Mouse (Mus musculus): Measurements from ENCODE around the gene Gm44973. TPM values are rescaled to one million over a fixed set of nuclear protein-coding genes. Genes with fewer than 3 reads are reported as not detected.
"Not testable (repeated sequence)": the region's sequence is repeated elsewhere in the genome, so short reads cannot be mapped to it uniquely, and the experiment has no call there.

The Gm44973 gene
- total RNA-seq, 2 experiments from 2014 or later: not detected

GRCm38 (mm10) chr7:5014251-5015117, 812 bp upstream of the Gm44973 start, which contains the start of the genes Zfp524 and Fiz1:
TSS of gene Zfp524 (plus strand) at chr7:5014415.
TSS of gene Fiz1 (minus strand) at chr7:5014697.
- peak; percentile 95 to 99 for DNase-seq
- intact Hi-C loops (cut with DNase I): loop anchor here (2.0 to 5.0 kb wide), 2 partner anchors 33 to 46 kb away; no protein-coding TSS in a partner anchor

- intact Hi-C loops (cut with DNase I): no loop called here
- no peak for DNase-seq
These were observed 761 bp downstream of the Gm44973 start for GRCm38 (mm10) chr7:5016057-5016456.

- intact Hi-C loops (cut with DNase I): no loop called here
These were observed 1.6 kb downstream of the Gm44973 start for GRCm38 (mm10) chr7:5016920-5017319.

GRCm38 (mm10) chr7:5017352-5017751, 2.1 kb downstream of the Gm44973 start:
- DNase-seq: no peak
- intact Hi-C loops (cut with DNase I): no loop called here

More at GRCm38 (mm10) chr7:5016920-5017319, 1.6 kb downstream of the Gm44973 start:
- no peak for DNase-seq

GRCm38 (mm10) chr7:5017931-5018330, 2.6 kb downstream of the Gm44973 start:
- intact Hi-C loops (cut with DNase I): no loop called here
- no peak for DNase-seq

GRCm38 (mm10) chr7:5019576-5019975, 4.3 kb downstream of the Gm44973 start:
- intact Hi-C loops (cut with DNase I): not testable (repeated sequence)

GRCm38 (mm10) chr7:5020000-5020681, 4.8 kb downstream of the Gm44973 start, which contains the start of the genes Zfp865 and Ccdc106:
TSS of gene Zfp865 (plus strand) at chr7:5020376.
TSS of gene Ccdc106 (plus strand) at chr7:5020553.
- intact Hi-C loops (cut with DNase I): no loop called here
- DNase-seq: peak; percentile 99

More at GRCm38 (mm10) chr7:5019576-5019975, 4.3 kb downstream of the Gm44973 start:
- not testable (repeated sequence) for DNase-seq

- DNase-seq: peak in 1 of 2 experiments; percentile 32
- intact Hi-C loops (cut with DNase I): no loop called here
These were observed 5.4 kb downstream of the Gm44973 start for GRCm38 (mm10) chr7:5020685-5021084.

GRCm38 (mm10) chr7:5021197-5021596, 5.9 kb downstream of the Gm44973 start:
- intact Hi-C loops (cut with DNase I): no loop called here
- DNase-seq: no peak

- intact Hi-C loops (cut with DNase I): no loop called here
These were observed 14.2 kb downstream of the Gm44973 start for GRCm38 (mm10) chr7:5029543-5029942.

GRCm38 (mm10) chr7:5029946-5030345, 14.7 kb downstream of the Gm44973 start:
- intact Hi-C loops (cut with DNase I): no loop called here
- DNase-seq: no peak

More at GRCm38 (mm10) chr7:5029543-5029942, 14.2 kb downstream of the Gm44973 start:
- no peak for DNase-seq

- intact Hi-C loops (cut with DNase I): no loop called here
- DNase-seq: no peak
These were observed 15.4 kb downstream of the Gm44973 start for GRCm38 (mm10) chr7:5030554-5031275.

GRCm38 (mm10) chr7:5031496-5031895, 16.2 kb downstream of the Gm44973 start:
- intact Hi-C loops (cut with DNase I): no loop called here
- DNase-seq: no peak

- DNase-seq: no peak
- intact Hi-C loops (cut with DNase I): no loop called here
These were observed 18.5 kb downstream of the Gm44973 start, which contains the start of gene 4632433K11Rik for GRCm38 (mm10) chr7:5033818-5034217. TSS of gene 4632433K11Rik (plus strand) at chr7:5034118.

GRCm38 (mm10) chr7:5035628-5036027, 20.3 kb downstream of the Gm44973 start:
- intact Hi-C loops (cut with DNase I): no loop called here
- DNase-seq: no peak

- no peak for DNase-seq
- intact Hi-C loops (cut with DNase I): no loop called here
These were observed 20.8 kb downstream of the Gm44973 start for GRCm38 (mm10) chr7:5036136-5036535.

GRCm38 (mm10) chr7:5037026-5037425, 21.7 kb downstream of the Gm44973 start:
- intact Hi-C loops (cut with DNase I): no loop called here
- DNase-seq: no peak

GRCm38 (mm10) chr7:5037467-5037866, 22.2 kb downstream of the Gm44973 start:
- intact Hi-C loops (cut with DNase I): no loop called here
- no peak for DNase-seq

- peak; percentile 94 to 95 for DNase-seq
- intact Hi-C loops (cut with DNase I): no loop called here
These were observed 22.9 kb downstream of the Gm44973 start, which contains the start of gene Zfp784 for GRCm38 (mm10) chr7:5038109-5038732. TSS of gene Zfp784 (minus strand) at chr7:5038446.

- no peak for DNase-seq
- intact Hi-C loops (cut with DNase I): no loop called here
These were observed 23.6 kb downstream of the Gm44973 start for GRCm38 (mm10) chr7:5038940-5039339.
